Mouse (Mus musculus): ENCODE data around the gene Mcat. TPM values are rescaled to one million over a fixed set of nuclear protein-coding genes. Genes with fewer than 3 reads are reported as not detected.

Gene Mcat
- polyA plus RNA-seq (2012; ENCODE audit: low replicate concordance): 38.7 and 49.2 TPM in 2 replicates

DNA sequence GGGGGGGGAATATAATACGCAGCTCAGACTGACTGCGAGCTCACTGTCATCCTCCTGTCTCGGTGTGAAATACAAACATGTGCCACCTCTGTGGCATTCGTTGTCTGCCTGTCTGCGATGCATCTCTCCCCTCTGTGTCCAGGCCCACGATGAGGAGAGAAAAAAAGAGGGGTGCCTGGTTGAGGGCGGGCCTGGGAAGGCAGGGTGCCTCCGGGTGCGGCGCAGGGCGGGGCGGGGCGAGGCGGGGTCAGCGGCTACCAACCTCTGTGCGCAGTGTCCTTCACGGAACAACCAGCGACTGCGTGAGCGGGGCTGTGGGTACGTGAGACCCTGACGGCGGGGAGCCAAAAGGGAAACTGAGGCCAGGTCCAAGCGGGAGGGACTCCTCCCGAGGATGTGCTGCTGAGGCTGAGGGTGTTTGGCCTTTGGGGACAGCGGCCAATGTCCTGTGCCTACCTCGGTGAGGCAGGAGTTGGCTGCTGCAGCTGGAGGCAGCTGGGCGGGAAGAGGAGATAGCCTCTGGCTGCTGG lies at the start of gene Mcat, which contains the start of gene Tspo:
Mcat (minus strand) TSS at position 461 of the 530 bp plus-strand sequence.
Tspo (plus strand) TSS at position 266 of the 530 bp plus-strand sequence.

GRCm38 (mm10) chr15:83594513-83595363 lies 31.2 kb upstream of the Mcat start, which contains the start of gene Ttll12:
Gene Ttll12, minus strand, starts transcription at chr15:83595157.

DNA sequence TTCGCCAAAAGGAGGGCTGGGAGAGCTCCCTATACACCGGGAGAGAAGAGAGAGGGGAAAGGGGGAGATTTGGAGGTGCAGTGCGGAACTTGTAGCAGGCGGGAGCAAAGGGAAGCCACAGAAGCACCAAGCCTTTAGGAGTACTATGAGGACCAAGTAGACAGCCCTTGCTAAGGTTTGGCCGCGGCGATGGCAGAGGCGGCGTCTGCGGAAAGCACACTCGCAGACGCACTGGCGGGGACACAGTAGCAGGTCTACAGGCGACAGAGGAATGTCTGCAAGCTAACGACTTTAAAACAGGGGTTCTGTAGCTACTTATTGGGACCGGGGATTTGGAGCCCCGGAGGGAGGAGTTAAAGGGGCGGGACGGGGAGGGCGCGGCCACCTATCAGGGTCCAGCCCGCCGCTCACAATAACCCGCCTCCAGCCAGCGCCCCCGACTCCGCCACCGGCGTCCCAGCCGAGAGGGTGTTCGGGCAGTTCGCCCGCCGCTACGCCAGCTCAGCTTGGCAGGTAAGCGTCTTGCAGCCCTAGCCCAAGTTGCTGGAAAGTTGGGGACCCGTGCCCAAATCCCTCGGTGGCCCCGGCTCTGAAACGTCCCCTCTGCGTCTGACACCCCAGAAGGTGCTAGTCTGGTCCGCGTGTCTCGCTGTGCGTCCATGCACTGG lies 37.0 kb downstream of the Mcat start, which contains the start of gene Bik:
Bik (plus strand) TSS at position 439 of the 668 bp plus-strand sequence.

GRCm38 (mm10) chr15:83510805-83511405 lies 52.7 kb downstream of the Mcat start, which contains the start of gene Ttll1:
Gene Ttll1, minus strand, starts transcription at chr15:83510893.

Other genes starting within 250 kb of the Mcat start
- gene Arfgap3, start 213.5 kb downstream of the Mcat start, polyA plus RNA-seq (2012; ENCODE audit: low replicate concordance): 4.6 and 8.6 TPM in 2 replicates
- 57.8 and 189 TPM in 2 replicates for gene Pacsin2, start 99.2 kb downstream of the Mcat start, polyA plus RNA-seq (2012; ENCODE audit: low replicate concordance)
- 1.6 and 1.7 TPM in 2 replicates for gene Ttll1, start 52.9 kb downstream of the Mcat start, polyA plus RNA-seq (2012; ENCODE audit: low replicate concordance)
- 4.1 and 4.5 TPM in 2 replicates for gene Bik, start 36.9 kb downstream of the Mcat start, polyA plus RNA-seq (2012; ENCODE audit: low replicate concordance)
- 183 and 196 TPM in 2 replicates for gene Tspo, start 195 bp downstream of the Mcat start, polyA plus RNA-seq (2012; ENCODE audit: low replicate concordance)
- 116 and 422 TPM in 2 replicates for gene Ttll12, start 31.4 kb upstream of the Mcat start, polyA plus RNA-seq (2012; ENCODE audit: low replicate concordance)
- 0.09 and 0.57 TPM in 2 replicates for gene Scube1, start 161.2 kb upstream of the Mcat start, polyA plus RNA-seq (2012; ENCODE audit: low replicate concordance)
- not detected in 2 replicates for gene Mpped1, start 215.7 kb upstream of the Mcat start, polyA plus RNA-seq (2012; ENCODE audit: low replicate concordance)

All from leukemia stem cell, adult 10-12 weeks (primary cell).